Mouse (Mus musculus) ES-E14 (cell line): Measurements from ENCODE around the gene Gm10197. TPM values are rescaled to one million over a fixed set of nuclear protein-coding genes. Genes with fewer than 3 reads are reported as not detected.

Experiments used
- DNase-seq: peaks from one replicate; pipeline ENCODE4 v3.0.0-alpha.2; 2013; ENCODE audit warnings: low read depth, low spot score
- H3K27ac ChIP-seq: 2 replicates; pipeline ENCODE4 v1.5.1; 2012; ENCODE audit warnings: low read depth, mild to moderate bottlenecking, low read length, moderate library complexity, mixed read lengths; ENCODE audit not compliant: poor library complexity, insufficient read depth, severe bottlenecking
- H3K36me3 ChIP-seq: 2 replicates; pipeline ENCODE4 v1.6.1; 2012; ENCODE audit warnings: mild to moderate bottlenecking, low read length, moderate library complexity, mixed read lengths; ENCODE audit not compliant: control insufficient read depth, poor library complexity, insufficient read depth, severe bottlenecking
- H3K4me1 ChIP-seq, 2 experiments: fragments of 150-350 bp in 1 of 2; sonication (generic) in 1 of 2; 2 replicates each; pipeline ENCODE4 v1.6.1; 2012; ENCODE audit warnings: low read length in 2 of 2, mild to moderate bottlenecking in 1 of 2, mixed read lengths in 1 of 2; ENCODE audit not compliant: control insufficient read depth in 2 of 2, insufficient read depth in 2 of 2, poor library complexity in 1 of 2
- H3K4me3 ChIP-seq, 2 experiments: fragments of 150-350 bp in 1 of 2; sonication (generic) in 1 of 2; 2 replicates each; pipeline ENCODE4 v1.5.1; 2012; ENCODE audit warnings: low read length in 2 of 2, low read depth in 1 of 2, mild to moderate bottlenecking in 1 of 2, mixed read lengths in 1 of 2; ENCODE audit not compliant: insufficient read depth in 1 of 2, poor library complexity in 1 of 2, severe bottlenecking in 1 of 2
- H3K9ac ChIP-seq: 2 replicates; pipeline ENCODE4 v1.6.1; 2012; ENCODE audit warnings: low read depth, mild to moderate bottlenecking, low read length, mixed read lengths; ENCODE audit not compliant: poor library complexity, insufficient read depth, severe bottlenecking
- H3K9me3 ChIP-seq: fragments of 150-350 bp; sonication (generic); 2 replicates; pipeline ENCODE4 v1.6.1; 2012; ENCODE audit warnings: low read depth, mild to moderate bottlenecking, low read length; ENCODE audit not compliant: control insufficient read depth, insufficient read depth
- CHD2 ChIP-seq: IDR thresholded peaks from 2 replicates; pipeline ENCODE4 v1.6.1; 2014; ENCODE audit warnings: mild to moderate bottlenecking, low read depth, low read length, inconsistent platforms
- HCFC1 ChIP-seq: IDR thresholded peaks from 2 replicates; pipeline ENCODE4 v1.6.1; 2012; ENCODE audit warnings: low read length, inconsistent platforms, borderline replicate concordance; ENCODE audit not compliant: insufficient read depth
- MAFK ChIP-seq: IDR thresholded peaks from 2 replicates; pipeline ENCODE4 v1.6.1; 2014; ENCODE audit warnings: mild to moderate bottlenecking, low read depth, low read length, inconsistent platforms; ENCODE audit not compliant: insufficient read depth
- ZC3H11A ChIP-seq: IDR thresholded peaks from 2 replicates; pipeline ENCODE4 v1.6.1; 2012; ENCODE audit warnings: low read depth, mild to moderate bottlenecking, inconsistent platforms, low read length, borderline replicate concordance
- ZNF384 ChIP-seq: IDR thresholded peaks from 2 replicates; pipeline ENCODE4 v1.6.1; 2012; ENCODE audit warnings: low read depth, low read length, inconsistent platforms
- in situ Hi-C, 2 experiments: fragments of 600-800 bp; cut with MboI; formaldehyde crosslinking; loops; one replicate each; pipeline ENCODE4 v1.15.1; 2025; ENCODE audit warnings: low sequenced_read_pairs in 2 of 2, inconsistent platforms in 1 of 2; ENCODE audit not compliant: unreplicated experiment in 2 of 2
- total RNA-seq: library from RNA; depleted of rRNA; stranded (reverse); fragments of 300-350 nt; gene quantifications from 2 replicates; pipeline ENCODE4 v1.2.3, GENCODE M21; 2012

Gene Gm10197
- total RNA-seq, 1 experiment = not detected

GRCm38 (mm10) chr19:53408398-53408797 is 36.8 kb upstream of the Gm10197 start:
- no peak overlapping the region for H3K4me3 ChIP-seq
- no peaks in the 10 kb centered on the region for H3K36me3 ChIP-seq
- TF ChIP-seq ZC3H11A (no peak), CHD2 (no peak), ZNF384 (no peak), HCFC1 (no peak), MAFK (no peak)
- H3K27ac ChIP-seq = no peak overlapping the region
- H3K9me3 ChIP-seq = no peaks in the 10 kb centered on the region
- no peak overlapping the region for H3K9ac ChIP-seq
- in situ Hi-C loops = loop anchor here in 1 of 2 experiments (10.0 kb wide), 1 partner anchor 166 kb away; no protein-coding TSS in a partner anchor
- H3K4me1 ChIP-seq = peaks cover 6 to 33% of the 10 kb centered on the region in 2 experiments
- DNase-seq = no peak

- Histone ChIP-seq H3K9me3 (no peaks in the 10 kb centered on the region), H3K27ac (no peak overlapping the region), H3K36me3 (no peaks in the 10 kb centered on the region), H3K9ac (no peak overlapping the region), H3K4me1 (peaks cover 6 to 27% of the 10 kb centered on the region in 2 experiments), H3K4me3 (no peak overlapping the region)
- TF ChIP-seq CHD2 (no peak), HCFC1 (no peak), MAFK (no peak)
- in situ Hi-C loops = loop anchor here in 1 of 2 experiments (10.0 kb wide), 1 partner anchor 167 kb away; no protein-coding TSS in a partner anchor
- no peak for DNase-seq
Measured at GRCm38 (mm10) chr19:53407350-53407749, 35.8 kb upstream of the Gm10197 start.

DNA sequence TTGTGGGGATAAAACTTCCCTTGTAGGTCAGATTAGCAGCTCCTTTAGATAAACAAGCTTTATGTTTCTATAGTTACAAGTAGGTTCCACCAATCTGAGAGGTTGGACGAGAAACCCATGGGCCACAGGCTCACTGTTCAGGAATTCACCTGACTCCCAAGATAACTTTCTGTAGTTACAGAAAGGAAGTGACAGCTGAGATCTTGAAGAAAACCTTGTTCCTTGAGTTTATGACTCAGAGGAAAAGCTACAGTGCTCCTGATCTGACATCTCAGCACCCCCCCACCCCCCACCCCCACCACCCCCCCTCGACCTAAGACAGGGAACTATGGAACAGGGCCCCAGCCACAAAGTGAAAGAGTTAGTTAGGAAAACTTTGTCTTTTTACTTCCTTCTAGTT is 34.2 kb upstream of the Gm10197 start:
- no peak overlapping the region for H3K4me3 ChIP-seq
- H3K4me1 ChIP-seq = peaks cover 5 to 13% of the 10 kb centered on the region in 2 experiments
- in situ Hi-C loops = loop anchor here in 1 of 2 experiments (10.0 kb wide), 1 partner anchor 169 kb away; no protein-coding TSS in a partner anchor
- TF ChIP-seq CHD2 (no peak), HCFC1 (no peak), ZC3H11A (no peak), ZNF384 (no peak)
- H3K27ac ChIP-seq = no peak overlapping the region
- H3K36me3 ChIP-seq = no peaks in the 10 kb centered on the region
- no peaks in the 10 kb centered on the region for H3K9me3 ChIP-seq
- no peak for DNase-seq
- H3K9ac ChIP-seq = no peak overlapping the region

GRCm38 (mm10) chr19:53404837-53405356 is 33.3 kb upstream of the Gm10197 start:
- no peak for DNase-seq
- Histone ChIP-seq H3K36me3 (no peaks in the 10 kb centered on the region), H3K27ac (no peak overlapping the region), H3K9ac (no peak overlapping the region), H3K9me3 (no peaks in the 10 kb centered on the region), H3K4me1 (peaks cover 0 to 7% of the 10 kb centered on the region in 2 experiments; a peak in 1 of 4 replicates), H3K4me3 (no peak overlapping the region)
- TF ChIP-seq ZC3H11A = no peak
- TF ChIP-seq ZNF384 = no peak
- TF ChIP-seq HCFC1 = no peak
- TF ChIP-seq MAFK = no peak
- TF ChIP-seq CHD2 = no peak
- in situ Hi-C loops = loop anchor here in 1 of 2 experiments (10.0 kb wide), 1 partner anchor 170 kb away; no protein-coding TSS in a partner anchor
